Mouse (Mus musculus): ENCODE measurements around the gene Hand1. TPM values are rescaled to one million over a fixed set of nuclear protein-coding genes. Genes with fewer than 3 reads are reported as not detected.
A peak's percentile ranks its signal among the peaks of the same experiment; 100 is the strongest.
"Not testable (repeated sequence)": the region's sequence is repeated elsewhere in the genome, so short reads cannot be mapped to it uniquely, and the experiment has no call there.

The Hand1 gene
- polyA plus RNA-seq, 1 experiment from 2014 or later, result 3.0 TPM

- Histone ChIP-seq H3K27me3 (ENCODE audit: control insufficient read depth, insufficient read depth, low read length) (peaks cover 79% of the 10 kb centered on the region), H3K27ac (replicated peaks; ENCODE audit: low read depth, low read length) (no peak overlapping the region), H3K9ac (ENCODE audit: low read length) (no peak overlapping the region), H3K4me3 (ENCODE audit: low read depth, low read length) (peak overlapping the region; percentile 21), H3K36me3 (ENCODE audit: control insufficient read depth, insufficient read depth, low read length) (no peaks in the 10 kb centered on the region), H3K4me2 (ENCODE audit: low read depth, severe bottlenecking) (peak overlapping the region; percentile 42; the same call in 1 of the 2 replicates), H3K4me1 (ENCODE audit: control insufficient read depth, insufficient read depth, low read length) (peaks cover 30% of the 10 kb centered on the region), H3K9me3 (ENCODE audit: control insufficient read depth, low read length) (no peaks in the 10 kb centered on the region)
- WGBS, result 15% methylated on average over 17 of the region's 17 CpGs
- ATAC-seq (ENCODE audit: insufficient number of reproducible peaks, low FRiP score, low TSS enrichment, low read depth), result no peak
- peak; percentile 64 for DNase-seq (ENCODE audit: low spot score)
These were observed 2.5 kb downstream of the Hand1 start for GRCm38 (mm10) chr11:57829871-57830775.

- Histone ChIP-seq H3K4me2 (ENCODE audit: low read depth, severe bottlenecking) (peak overlapping the region; percentile 42), H3K9ac (ENCODE audit: low read length) (no peak overlapping the region), H3K4me1 (ENCODE audit: control insufficient read depth, insufficient read depth, low read length) (peaks cover 35% of the 10 kb centered on the region), H3K36me3 (ENCODE audit: control insufficient read depth, insufficient read depth, low read length) (no peaks in the 10 kb centered on the region), H3K27ac (replicated peaks; ENCODE audit: low read depth, low read length) (no peak overlapping the region), H3K27me3 (ENCODE audit: control insufficient read depth, insufficient read depth, low read length) (peaks cover 72% of the 10 kb centered on the region), H3K4me3 (ENCODE audit: low read depth, low read length) (peak overlapping the region; percentile 21), H3K9me3 (ENCODE audit: control insufficient read depth, low read length) (no peaks in the 10 kb centered on the region)
- DNase-seq (ENCODE audit: low spot score) (peak; percentile 73), ATAC-seq (ENCODE audit: insufficient number of reproducible peaks, low FRiP score, low TSS enrichment, low read depth) (no peak)
- 2% methylated on average over 53 of the region's 53 CpGs for WGBS
These were observed 3.4 kb downstream of the Hand1 start for GRCm38 (mm10) chr11:57828955-57829870.

GRCm38 (mm10) chr11:57827915-57828545 lies 4.6 kb downstream of the Hand1 start:
- WGBS, result under 1% methylated on average over 33 of the region's 33 CpGs
- no peak for ATAC-seq (ENCODE audit: insufficient number of reproducible peaks, low FRiP score, low TSS enrichment, low read depth)

GRCm38 (mm10) chr11:57827048-57827914 lies 5.3 kb downstream of the Hand1 start:
- H3K9ac ChIP-seq (ENCODE audit: low read length), result peak overlapping the region; percentile 40; the same call in 1 of the 2 replicates
- H3K4me1 ChIP-seq (ENCODE audit: control insufficient read depth, insufficient read depth, low read length), result peaks cover 22% of the 10 kb centered on the region
- no peak overlapping the region for H3K27ac ChIP-seq (replicated peaks; ENCODE audit: low read depth, low read length)
- H3K27me3 ChIP-seq (ENCODE audit: control insufficient read depth, insufficient read depth, low read length), result peaks cover 53% of the 10 kb centered on the region
- ATAC-seq (ENCODE audit: insufficient number of reproducible peaks, low FRiP score, low TSS enrichment, low read depth), result 0 out of 2 replicates have a peak, but pooled peaks have one; percentile 54
- H3K9me3 ChIP-seq (ENCODE audit: control insufficient read depth, low read length), result no peaks in the 10 kb centered on the region
- H3K4me2 ChIP-seq (ENCODE audit: low read depth, severe bottlenecking), result peak overlapping the region; percentile 58
- peak; percentile 83 for DNase-seq (ENCODE audit: low spot score)
- no peaks in the 10 kb centered on the region for H3K36me3 ChIP-seq (ENCODE audit: control insufficient read depth, insufficient read depth, low read length)
- peak overlapping the region; percentile 28 for H3K4me3 ChIP-seq (ENCODE audit: low read depth, low read length)
- WGBS, result under 1% methylated on average over 40 of the region's 41 CpGs

More at GRCm38 (mm10) chr11:57827915-57828545, 4.6 kb downstream of the Hand1 start:
- H3K36me3 ChIP-seq (ENCODE audit: control insufficient read depth, insufficient read depth, low read length), result no peaks in the 10 kb centered on the region
- peak overlapping the region; percentile 28 for H3K4me3 ChIP-seq (ENCODE audit: low read depth, low read length)
- no peak overlapping the region for H3K27ac ChIP-seq (replicated peaks; ENCODE audit: low read depth, low read length)
- no peaks in the 10 kb centered on the region for H3K9me3 ChIP-seq (ENCODE audit: control insufficient read depth, low read length)
- peaks cover 29% of the 10 kb centered on the region for H3K4me1 ChIP-seq (ENCODE audit: control insufficient read depth, insufficient read depth, low read length)
- peaks cover 61% of the 10 kb centered on the region for H3K27me3 ChIP-seq (ENCODE audit: control insufficient read depth, insufficient read depth, low read length)
- peak; percentile 80 for DNase-seq (ENCODE audit: low spot score)
- peak overlapping the region; percentile 58 for H3K4me2 ChIP-seq (ENCODE audit: low read depth, severe bottlenecking)
- H3K9ac ChIP-seq (ENCODE audit: low read length), result peak overlapping the region; percentile 40; the same call in 1 of the 2 replicates

GRCm38 (mm10) chr11:57825234-57825633 lies 7.4 kb downstream of the Hand1 start:
- 63% methylated on average over 11 of the region's 11 CpGs for WGBS
- not testable (repeated sequence) for ATAC-seq (ENCODE audit: insufficient number of reproducible peaks, low FRiP score, low TSS enrichment, low read depth); H3K36me3 ChIP-seq (ENCODE audit: control insufficient read depth, insufficient read depth, low read length); H3K27ac ChIP-seq (replicated peaks; ENCODE audit: low read depth, low read length); DNase-seq (ENCODE audit: low spot score); H3K9me3 ChIP-seq (ENCODE audit: control insufficient read depth, low read length); H3K9ac ChIP-seq (ENCODE audit: low read length); H3K4me2 ChIP-seq (ENCODE audit: low read depth, severe bottlenecking); H3K4me3 ChIP-seq (ENCODE audit: low read depth, low read length)
- H3K27me3 ChIP-seq (ENCODE audit: control insufficient read depth, insufficient read depth, low read length), result peaks cover 34% of the 10 kb centered on the region
- peaks cover 18% of the 10 kb centered on the region for H3K4me1 ChIP-seq (ENCODE audit: control insufficient read depth, insufficient read depth, low read length)

- Histone ChIP-seq H3K27ac (replicated peaks; ENCODE audit: low read depth, low read length) (no peak overlapping the region), H3K4me3 (ENCODE audit: low read depth, low read length) (no peak overlapping the region), H3K36me3 (ENCODE audit: control insufficient read depth, insufficient read depth, low read length) (no peaks in the 10 kb centered on the region), H3K9ac (ENCODE audit: low read length) (no peak overlapping the region), H3K4me2 (ENCODE audit: low read depth, severe bottlenecking) (no peak overlapping the region), H3K9me3 (ENCODE audit: control insufficient read depth, low read length) (no peaks in the 10 kb centered on the region), H3K4me1 (ENCODE audit: control insufficient read depth, insufficient read depth, low read length) (peaks cover 16% of the 10 kb centered on the region), H3K27me3 (ENCODE audit: control insufficient read depth, insufficient read depth, low read length) (peaks cover 19% of the 10 kb centered on the region)
- ATAC-seq (ENCODE audit: insufficient number of reproducible peaks, low FRiP score, low TSS enrichment, low read depth), result no peak
- no peak for DNase-seq (ENCODE audit: low spot score)
- whole genome bisulfite sequencing, result 73% methylated on average over 7 of the region's 7 CpGs
These were observed 8.9 kb downstream of the Hand1 start for GRCm38 (mm10) chr11:57823714-57824113.

GRCm38 (mm10) chr11:57823159-57823558 lies 9.5 kb downstream of the Hand1 start:
- not testable (repeated sequence) for H3K9me3 ChIP-seq (ENCODE audit: control insufficient read depth, low read length); H3K4me3 ChIP-seq (ENCODE audit: low read depth, low read length); H3K9ac ChIP-seq (ENCODE audit: low read length); H3K27ac ChIP-seq (replicated peaks; ENCODE audit: low read depth, low read length); DNase-seq (ENCODE audit: low spot score); ATAC-seq (ENCODE audit: insufficient number of reproducible peaks, low FRiP score, low TSS enrichment, low read depth); H3K4me2 ChIP-seq (ENCODE audit: low read depth, severe bottlenecking); H3K36me3 ChIP-seq (ENCODE audit: control insufficient read depth, insufficient read depth, low read length)
- whole genome bisulfite sequencing, result 94% methylated on average over 2 of the region's 2 CpGs
- peaks cover 14% of the 10 kb centered on the region for H3K4me1 ChIP-seq (ENCODE audit: control insufficient read depth, insufficient read depth, low read length)
- peaks cover 16% of the 10 kb centered on the region for H3K27me3 ChIP-seq (ENCODE audit: control insufficient read depth, insufficient read depth, low read length)

All from limb, embryonic 11.5 days (tissue).